Mouse (Mus musculus): ENCODE data around the gene Gm20422. TPM values are rescaled to one million over a fixed set of nuclear protein-coding genes. Genes with fewer than 3 reads are reported as not detected.

Gene Gm20422
- polyA plus RNA-seq, 1 experiment = not detected

- Histone ChIP-seq H3K4me1 (ENCODE audit: control insufficient read depth, insufficient read depth, insufficient read length, low read length) (no peaks in the 10 kb centered on the region), H3K4me3 (ENCODE audit: insufficient read depth, low read depth, low read length) (no peak overlapping the region), H3K27ac (replicated peaks; ENCODE audit: low read depth, low read length) (no peak overlapping the region)
These were observed 27.5 kb upstream of the Gm20422 start for GRCm38 (mm10) chr8:69802216-69802615.

- Histone ChIP-seq H3K27ac (replicated peaks; ENCODE audit: low read depth, low read length) (no peak overlapping the region), H3K4me3 (ENCODE audit: insufficient read depth, low read depth, low read length) (no peak overlapping the region), H3K4me1 (ENCODE audit: control insufficient read depth, insufficient read depth, insufficient read length, low read length) (no peaks in the 10 kb centered on the region)
These were observed 27.1 kb upstream of the Gm20422 start for GRCm38 (mm10) chr8:69801796-69802195.

- no peak overlapping the region for H3K27ac ChIP-seq (replicated peaks; ENCODE audit: low read depth, low read length)
- H3K4me3 ChIP-seq (ENCODE audit: insufficient read depth, low read depth, low read length) = no peak overlapping the region
- no peaks in the 10 kb centered on the region for H3K4me1 ChIP-seq (ENCODE audit: control insufficient read depth, insufficient read depth, insufficient read length, low read length)
These were observed 25.3 kb upstream of the Gm20422 start for GRCm38 (mm10) chr8:69799946-69800345.

GRCm38 (mm10) chr8:69799261-69799660 is 24.6 kb upstream of the Gm20422 start:
- no peaks in the 10 kb centered on the region for H3K4me1 ChIP-seq (ENCODE audit: control insufficient read depth, insufficient read depth, insufficient read length, low read length)
- H3K4me3 ChIP-seq (ENCODE audit: insufficient read depth, low read depth, low read length) = no peak overlapping the region
- no peak overlapping the region for H3K27ac ChIP-seq (replicated peaks; ENCODE audit: low read depth, low read length)

GRCm38 (mm10) chr8:69797661-69798060 is 23.0 kb upstream of the Gm20422 start:
- Histone ChIP-seq H3K4me3 (ENCODE audit: insufficient read depth, low read depth, low read length) (no peak overlapping the region), H3K27ac (replicated peaks; ENCODE audit: low read depth, low read length) (no peak overlapping the region), H3K4me1 (ENCODE audit: control insufficient read depth, insufficient read depth, insufficient read length, low read length) (no peaks in the 10 kb centered on the region)

GRCm38 (mm10) chr8:69796721-69797345 is 22.1 kb upstream of the Gm20422 start:
- no peak overlapping the region for H3K4me3 ChIP-seq (ENCODE audit: insufficient read depth, low read depth, low read length)
- H3K27ac ChIP-seq (replicated peaks; ENCODE audit: low read depth, low read length) = no peak overlapping the region
- H3K4me1 ChIP-seq (ENCODE audit: control insufficient read depth, insufficient read depth, insufficient read length, low read length) = peaks cover 3% of the 10 kb centered on the region; the same call in 1 of the 2 replicates

- Histone ChIP-seq H3K4me3 (ENCODE audit: insufficient read depth, low read depth, low read length) (no peak overlapping the region), H3K27ac (replicated peaks; ENCODE audit: low read depth, low read length) (no peak overlapping the region), H3K4me1 (ENCODE audit: control insufficient read depth, insufficient read depth, insufficient read length, low read length) (peaks cover 6% of the 10 kb centered on the region; the same call in 1 of the 2 replicates)
These were observed 20.2 kb upstream of the Gm20422 start for GRCm38 (mm10) chr8:69794901-69795300.

GRCm38 (mm10) chr8:69794096-69794495 is 19.4 kb upstream of the Gm20422 start:
- no peak overlapping the region for H3K27ac ChIP-seq (replicated peaks; ENCODE audit: low read depth, low read length)

GRCm38 (mm10) chr8:69793666-69794065 is 19.0 kb upstream of the Gm20422 start:
- H3K27ac ChIP-seq (replicated peaks; ENCODE audit: low read depth, low read length) = no peak overlapping the region
- peaks cover 6% of the 10 kb centered on the region; the same call in 1 of the 2 replicates for H3K4me1 ChIP-seq (ENCODE audit: control insufficient read depth, insufficient read depth, insufficient read length, low read length)
- H3K4me3 ChIP-seq (ENCODE audit: insufficient read depth, low read depth, low read length) = no peak overlapping the region

More at GRCm38 (mm10) chr8:69794096-69794495, 19.4 kb upstream of the Gm20422 start:
- Histone ChIP-seq H3K4me1 (ENCODE audit: control insufficient read depth, insufficient read depth, insufficient read length, low read length) (peaks cover 6% of the 10 kb centered on the region; the same call in 1 of the 2 replicates), H3K4me3 (ENCODE audit: insufficient read depth, low read depth, low read length) (no peak overlapping the region)

- Histone ChIP-seq H3K27ac (replicated peaks; ENCODE audit: low read depth, low read length) (no peak overlapping the region), H3K4me3 (ENCODE audit: insufficient read depth, low read depth, low read length) (peak overlapping the region; percentile 93), H3K4me1 (ENCODE audit: control insufficient read depth, insufficient read depth, insufficient read length, low read length) (peaks cover 6% of the 10 kb centered on the region; the same call in 1 of the 2 replicates)
These were observed 16.9 kb upstream of the Gm20422 start for GRCm38 (mm10) chr8:69791415-69792068.

GRCm38 (mm10) chr8:69790773-69791367 is 16.2 kb upstream of the Gm20422 start, which contains the start of the genes Atp13a1 and Zfp866:
Atp13a1 (plus strand) TSS chr8:69791163.
Zfp866 (minus strand) TSS chr8:69791178.
- H3K4me1 ChIP-seq (ENCODE audit: control insufficient read depth, insufficient read depth, insufficient read length, low read length) = peaks cover 6% of the 10 kb centered on the region; the same call in 1 of the 2 replicates
- H3K4me3 ChIP-seq (ENCODE audit: insufficient read depth, low read depth, low read length) = peak within 1 kb of the TSS; percentile 93
- peak within 1 kb of the TSS; percentile 92 for H3K27ac ChIP-seq (replicated peaks; ENCODE audit: low read depth, low read length)

GRCm38 (mm10) chr8:69790364-69790763 is 15.7 kb upstream of the Gm20422 start:
- peak overlapping the region; percentile 93 for H3K4me3 ChIP-seq (ENCODE audit: insufficient read depth, low read depth, low read length)
- H3K4me1 ChIP-seq (ENCODE audit: control insufficient read depth, insufficient read depth, insufficient read length, low read length) = peaks cover 6% of the 10 kb centered on the region; the same call in 1 of the 2 replicates
- peak overlapping the region; percentile 58 for H3K27ac ChIP-seq (replicated peaks; ENCODE audit: low read depth, low read length)

- no peak overlapping the region for H3K4me3 ChIP-seq (ENCODE audit: insufficient read depth, low read depth, low read length)
- H3K4me1 ChIP-seq (ENCODE audit: control insufficient read depth, insufficient read depth, insufficient read length, low read length) = peaks cover 6% of the 10 kb centered on the region; the same call in 1 of the 2 replicates
- H3K27ac ChIP-seq (replicated peaks; ENCODE audit: low read depth, low read length) = no peak overlapping the region; the same call in 1 of the 2 replicates
These were observed 15.0 kb upstream of the Gm20422 start for GRCm38 (mm10) chr8:69789731-69790130.

- Histone ChIP-seq H3K4me3 (ENCODE audit: insufficient read depth, low read depth, low read length) (no peak overlapping the region), H3K27ac (replicated peaks; ENCODE audit: low read depth, low read length) (no peak overlapping the region), H3K4me1 (ENCODE audit: control insufficient read depth, insufficient read depth, insufficient read length, low read length) (peaks cover 6% of the 10 kb centered on the region; the same call in 1 of the 2 replicates)
These were observed 14.4 kb upstream of the Gm20422 start for GRCm38 (mm10) chr8:69789105-69789504.

GRCm38 (mm10) chr8:69777111-69777510 is 2.4 kb upstream of the Gm20422 start:
- Histone ChIP-seq H3K4me1 (ENCODE audit: control insufficient read depth, insufficient read depth, insufficient read length, low read length) (no peaks in the 10 kb centered on the region), H3K4me3 (ENCODE audit: insufficient read depth, low read depth, low read length) (no peak overlapping the region), H3K27ac (replicated peaks; ENCODE audit: low read depth, low read length) (no peak overlapping the region)

Data from brown adipose tissue, adult 24 weeks (tissue).